Mouse (Mus musculus) brain, adult 2 months (tissue): ENCODE measurements around the gene Eml4.

ENCODE experiments used
- DNase-seq: peaks from one replicate; pipeline ENCODE4 v3.0.0; 2011; ENCODE audit warnings: low read depth, low spot score

Eml4 gene

GRCm38 (mm10) chr17:83379791-83380190 lies 29.1 kb downstream of the Eml4 start:
- DNase-seq: no peak

GRCm38 (mm10) chr17:83382752-83383151 lies 32.0 kb downstream of the Eml4 start:
- no peak for DNase-seq

GRCm38 (mm10) chr17:83384981-83385380 lies 34.2 kb downstream of the Eml4 start:
- no peak for DNase-seq

- DNase-seq: no peak
These were observed 36.4 kb downstream of the Eml4 start for GRCm38 (mm10) chr17:83387161-83387560.

GRCm38 (mm10) chr17:83394013-83394412 lies 43.3 kb downstream of the Eml4 start:
- no peak for DNase-seq

- DNase-seq: no peak
These were observed 46.9 kb downstream of the Eml4 start for GRCm38 (mm10) chr17:83397571-83398100.

- no peak for DNase-seq
These were observed 48.0 kb downstream of the Eml4 start for GRCm38 (mm10) chr17:83398756-83399155.

GRCm38 (mm10) chr17:83430607-83431006 lies 79.9 kb downstream of the Eml4 start:
- DNase-seq: no peak

- no peak for DNase-seq
These were observed 92.7 kb downstream of the Eml4 start for GRCm38 (mm10) chr17:83443406-83443805.

GRCm38 (mm10) chr17:83449583-83449982 lies 98.9 kb downstream of the Eml4 start:
- DNase-seq: peak; percentile 26

GRCm38 (mm10) chr17:83451367-83451766 lies 100.6 kb downstream of the Eml4 start:
- DNase-seq: peak; percentile 20

GRCm38 (mm10) chr17:83451796-83452195 lies 101.1 kb downstream of the Eml4 start:
- no peak for DNase-seq

- DNase-seq: no peak
These were observed 101.7 kb downstream of the Eml4 start for GRCm38 (mm10) chr17:83452451-83452850.

GRCm38 (mm10) chr17:83453587-83453986 lies 102.9 kb downstream of the Eml4 start:
- DNase-seq: no peak

- DNase-seq: no peak
These were observed 106.5 kb downstream of the Eml4 start for GRCm38 (mm10) chr17:83457271-83457670.

GRCm38 (mm10) chr17:83465969-83466368 lies 115.2 kb downstream of the Eml4 start:
- DNase-seq: no peak

- DNase-seq: no peak
These were observed 116.0 kb downstream of the Eml4 start for GRCm38 (mm10) chr17:83466697-83467251.

GRCm38 (mm10) chr17:83469586-83469985 lies 118.9 kb downstream of the Eml4 start:
- DNase-seq: no peak

GRCm38 (mm10) chr17:83477089-83477488 lies 126.4 kb downstream of the Eml4 start:
- DNase-seq: no peak

- DNase-seq: peak; percentile 33
These were observed 130.8 kb downstream of the Eml4 start for GRCm38 (mm10) chr17:83481551-83481950.

- no peak for DNase-seq
These were observed 132.2 kb downstream of the Eml4 start for GRCm38 (mm10) chr17:83482817-83483536.

GRCm38 (mm10) chr17:83483784-83484183 lies 133.1 kb downstream of the Eml4 start:
- DNase-seq: no peak

GRCm38 (mm10) chr17:83487762-83488161 lies 137.0 kb downstream of the Eml4 start:
- no peak for DNase-seq
